Mouse (Mus musculus) intestine, embryonic 14.5 days (tissue): ENCODE data around the gene Lig3. TPM values are rescaled to one million over a fixed set of nuclear protein-coding genes. Genes with fewer than 3 reads are reported as not detected.

Experiments used
- ATAC-seq: fragments of 200-750 bp; cut with Nextera tagmentation; replicated peaks from 2 replicates; pipeline ENCODE4 v1.8.0; 2017; ENCODE audit warnings: low read depth, moderate number of reproducible peaks, moderate TSS enrichment, moderate library complexity; ENCODE audit not compliant: low FRiP score, low TSS enrichment
- DNase-seq: peaks from one replicate; pipeline ENCODE4 v3.0.0-alpha.2; 2018; ENCODE audit warnings: low spot score
- H3K27ac ChIP-seq: fragments of 300-500 bp; sonication (generic); 2 replicates; pipeline ENCODE4 v1.5.1; 2014; ENCODE audit warnings: low read depth, mild to moderate bottlenecking, control low read depth
- H3K27me3 ChIP-seq: fragments of 300-500 bp; sonication (generic); replicated peaks from 2 replicates; pipeline ENCODE4 v1.6.1; 2014; ENCODE audit warnings: low read length, control low read depth; ENCODE audit not compliant: control insufficient read depth, insufficient read depth
- H3K36me3 ChIP-seq: fragments of 300-500 bp; sonication (generic); 2 replicates; pipeline ENCODE4 v1.6.1; 2014; ENCODE audit warnings: low read length, control low read depth; ENCODE audit not compliant: control insufficient read depth, insufficient read depth
- H3K4me1 ChIP-seq: fragments of 300-500 bp; sonication (generic); replicated peaks from 2 replicates; pipeline ENCODE4 v1.6.1; 2014; ENCODE audit warnings: low read length, control low read depth, mixed read lengths; ENCODE audit not compliant: control insufficient read depth, insufficient read depth
- H3K4me2 ChIP-seq: fragments of 300-500 bp; sonication (generic); 2 replicates; pipeline ENCODE4 v1.6.1; 2014; ENCODE audit warnings: low read length
- H3K4me3 ChIP-seq: fragments of 300-500 bp; sonication (generic); 2 replicates; pipeline ENCODE4 v1.5.1; 2014; ENCODE audit warnings: low read depth, low read length, control low read depth, mixed read lengths
- H3K9ac ChIP-seq: fragments of 300-500 bp; sonication (generic); 2 replicates; pipeline ENCODE4 v1.6.1; 2014; ENCODE audit warnings: mild to moderate bottlenecking, low read length
- H3K9me3 ChIP-seq: fragments of 300-500 bp; sonication (generic); 2 replicates; pipeline ENCODE4 v1.6.1; 2016; ENCODE audit warnings: low read length, control low read depth; ENCODE audit not compliant: control insufficient read depth
- WGBS: fragments of 180-500 bp; shearing (Covaris S2); extraction: QIAGEN DNeasy Blood & Tissue Kit; methylation state at CpG from one replicate; pipeline ENCODE4 v1.1.7; 2014; 5-methylcytosine and 5-hydroxymethylcytosine counted together
- polyA plus RNA-seq: library from polyadenylated mRNA; unstranded; fragments of >200 nt; fragmentation: Nextera tagmentation; extraction: Ambion mirVana; gene quantifications from 2 replicates; pipeline ENCODE4 v1.2.1, GENCODE M21; 2014

The Lig3 gene
- polyA plus RNA-seq, 1 experiment from 2014 or later = 37.4 TPM

DNA sequence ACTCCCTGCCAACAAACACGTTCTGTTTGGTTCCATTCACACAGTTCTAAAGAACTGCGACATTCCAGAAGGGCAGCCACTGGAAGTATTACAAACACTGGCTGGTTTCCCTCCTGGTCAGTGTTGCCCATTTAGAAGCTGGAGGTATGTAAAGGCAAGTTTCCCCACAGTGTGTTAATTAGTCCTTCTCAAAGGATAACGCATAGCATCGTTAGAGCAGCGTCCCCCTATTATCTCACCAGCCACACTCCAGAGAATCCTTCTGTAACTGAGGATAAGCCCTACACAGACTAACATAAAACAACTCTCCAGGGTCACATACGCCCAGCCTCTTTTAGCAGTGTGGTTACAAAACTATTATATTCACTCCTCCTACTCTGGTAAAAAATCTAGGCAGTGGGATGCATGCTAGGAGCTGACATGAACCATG is 66.7 kb downstream of the Lig3 start:
- Histone ChIP-seq H3K27ac (no peak overlapping the region), H3K9ac (no peak overlapping the region), H3K9me3 (no peaks in the 10 kb centered on the region), H3K4me1 (no peaks in the 10 kb centered on the region; the same call in 1 of the 2 replicates), H3K4me3 (no peak overlapping the region), H3K4me2 (no peak overlapping the region), H3K36me3 (no peaks in the 10 kb centered on the region), H3K27me3 (no peaks in the 10 kb centered on the region)
- 62% methylated on average over 6 of the region's 6 CpGs for WGBS
- no peak for ATAC-seq
- DNase-seq = no peak

DNA sequence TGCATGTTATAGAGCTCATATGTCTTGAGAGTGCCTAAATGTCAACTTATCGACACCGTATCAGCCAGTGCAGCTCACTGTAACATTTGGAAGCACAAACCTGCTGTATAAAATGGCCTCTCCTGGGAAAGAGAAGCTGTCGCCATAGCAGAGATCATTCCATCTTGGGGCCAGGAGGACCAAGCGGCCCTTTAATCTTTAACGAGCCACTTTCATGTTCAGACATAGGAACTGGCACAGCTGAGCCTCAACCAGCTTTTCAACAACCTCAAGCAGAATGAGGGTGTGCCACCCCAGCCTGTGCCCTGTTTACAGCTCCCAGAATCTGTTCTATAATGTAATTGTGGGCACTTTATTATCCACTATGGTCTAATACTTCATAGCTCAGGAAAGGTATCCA is 69.4 kb downstream of the Lig3 start:
- Histone ChIP-seq H3K4me1 (no peaks in the 10 kb centered on the region; the same call in 1 of the 2 replicates), H3K4me3 (no peak overlapping the region), H3K4me2 (no peak overlapping the region), H3K27ac (no peak overlapping the region), H3K27me3 (no peaks in the 10 kb centered on the region), H3K9ac (no peak overlapping the region), H3K36me3 (no peaks in the 10 kb centered on the region), H3K9me3 (no peaks in the 10 kb centered on the region)
- no peak for DNase-seq
- ATAC-seq = no peak
- WGBS = 83% methylated on average over 5 of the region's 5 CpGs

DNA sequence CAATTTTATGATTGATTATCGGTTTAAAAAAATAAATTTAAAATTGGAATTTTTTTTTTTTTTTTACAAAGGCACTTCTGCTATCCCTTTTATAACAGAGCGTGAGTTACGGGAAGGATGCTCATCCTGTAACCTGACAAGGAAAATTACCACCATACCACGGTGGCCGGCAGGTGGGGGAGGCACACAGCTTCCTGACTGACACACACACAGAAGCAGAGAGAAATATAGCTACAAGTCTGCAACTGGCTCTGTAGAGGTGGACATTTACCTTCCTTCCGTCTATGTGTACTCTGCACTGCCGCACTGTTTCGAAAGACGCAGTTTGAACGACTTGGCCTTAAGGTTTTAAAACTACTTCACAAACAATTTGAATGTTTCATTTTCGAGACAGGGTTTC is 71.2 kb downstream of the Lig3 start:
- ATAC-seq = no peak

DNA sequence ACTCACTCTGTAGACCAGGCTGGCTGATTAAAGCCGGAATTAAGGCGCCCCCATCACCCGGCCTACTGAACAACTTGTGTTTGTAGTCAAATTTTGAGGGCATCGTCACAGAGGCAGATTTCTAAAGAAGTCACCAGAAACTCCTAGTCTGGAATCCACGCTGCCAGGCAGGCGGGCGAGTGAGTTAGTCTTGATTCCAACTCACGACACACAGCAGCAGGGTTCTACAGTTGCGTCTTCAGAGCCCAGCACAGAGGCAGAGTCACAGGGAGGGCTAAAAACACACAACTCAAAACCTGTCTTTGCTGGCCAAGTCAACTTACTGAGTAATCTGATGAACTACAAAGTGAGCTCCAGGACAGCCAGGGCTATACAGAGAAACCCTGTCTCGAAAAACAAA is 71.6 kb downstream of the Lig3 start:
- 83% methylated on average over 10 of the region's 10 CpGs for WGBS
- no peaks in the 10 kb centered on the region for H3K4me1 ChIP-seq
- no peaks in the 10 kb centered on the region for H3K36me3 ChIP-seq
- H3K4me2 ChIP-seq = no peak overlapping the region
- no peak overlapping the region for H3K9ac ChIP-seq
- H3K9me3 ChIP-seq = no peaks in the 10 kb centered on the region
- H3K27me3 ChIP-seq = no peaks in the 10 kb centered on the region
- no peak overlapping the region for H3K4me3 ChIP-seq
- DNase-seq = no peak
- H3K27ac ChIP-seq = no peak overlapping the region
- no peak for ATAC-seq

More for the DNA sequence above, 71.2 kb downstream of the Lig3 start:
- H3K27me3 ChIP-seq = no peaks in the 10 kb centered on the region
- H3K9me3 ChIP-seq = no peaks in the 10 kb centered on the region
- no peak overlapping the region for H3K4me2 ChIP-seq
- no peak for DNase-seq
- no peak overlapping the region for H3K4me3 ChIP-seq
- H3K36me3 ChIP-seq = no peaks in the 10 kb centered on the region
- 83% methylated on average over 11 of the region's 11 CpGs for WGBS
- H3K4me1 ChIP-seq = no peaks in the 10 kb centered on the region
- H3K9ac ChIP-seq = no peak overlapping the region
- H3K27ac ChIP-seq = no peak overlapping the region

DNA sequence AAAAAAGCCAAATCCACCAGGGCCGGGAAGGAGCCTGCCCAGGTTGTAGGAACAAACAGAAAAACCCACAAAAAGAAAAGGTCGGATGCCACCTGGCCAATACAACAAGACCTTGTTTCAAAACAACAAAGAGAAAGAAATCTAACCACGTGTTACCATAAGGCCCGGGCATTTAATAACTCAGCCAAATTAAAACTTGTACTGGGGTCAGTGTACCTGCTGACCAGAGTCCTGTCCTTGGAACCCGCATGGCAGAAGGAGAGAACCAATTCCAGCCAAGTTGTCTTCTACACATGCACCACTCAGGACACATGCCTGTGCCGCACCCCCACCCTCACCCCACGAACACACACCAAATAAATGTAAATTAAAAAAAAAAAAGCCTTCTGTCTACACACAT is 72.0 kb downstream of the Lig3 start:
- ATAC-seq (no peak), DNase-seq (no peak)
- H3K4me1 ChIP-seq = no peaks in the 10 kb centered on the region
- H3K9me3 ChIP-seq = no peaks in the 10 kb centered on the region
- no peaks in the 10 kb centered on the region for H3K36me3 ChIP-seq
- H3K9ac ChIP-seq = no peak overlapping the region
- 89% methylated on average over 7 of the region's 7 CpGs for WGBS
- no peak overlapping the region for H3K4me3 ChIP-seq
- no peaks in the 10 kb centered on the region for H3K27me3 ChIP-seq
- no peak overlapping the region for H3K4me2 ChIP-seq
- no peak overlapping the region for H3K27ac ChIP-seq

Other genes with a start within 250 kb of the Lig3 start
- 0.19 and 0.28 TPM in 2 replicates for gene Cct6b, start 16.8 kb upstream of the Lig3 start, polyA plus RNA-seq
- gene Zfp830, start 16.8 kb upstream of the Lig3 start, polyA plus RNA-seq = 31.4 and 36.7 TPM in 2 replicates
- gene Rffl, start 90.1 kb downstream of the Lig3 start, polyA plus RNA-seq = 12.1 and 13.5 TPM in 2 replicates
- 14.7 and 15.4 TPM in 2 replicates for gene Rad51d, start 109.5 kb downstream of the Lig3 start, polyA plus RNA-seq
- gene Fndc8, start 111.0 kb downstream of the Lig3 start, polyA plus RNA-seq = 0.11 and 0.22 TPM in 2 replicates
- 40.3 and 42.5 TPM in 2 replicates for gene Nle1, start 127.3 kb downstream of the Lig3 start, polyA plus RNA-seq
- 1.6 TPM in 2 replicates for gene Unc45b, start 129.4 kb downstream of the Lig3 start, polyA plus RNA-seq
- 1.3 and 1.6 TPM in 2 replicates for gene Slfn5, start 170.2 kb downstream of the Lig3 start, polyA plus RNA-seq
- gene Slfn9, start 210.7 kb downstream of the Lig3 start, polyA plus RNA-seq = 16.9 and 19.5 TPM in 2 replicates
- gene Slfn8, start 239.7 kb downstream of the Lig3 start, polyA plus RNA-seq = 0.43 and 0.51 TPM in 2 replicates